Mouse (Mus musculus) midbrain, embryonic 10.5 days (tissue): ENCODE data around the gene Mtmr2. TPM values are rescaled to one million over a fixed set of nuclear protein-coding genes. Genes with fewer than 3 reads are reported as not detected.

Experiments used
- polyA plus RNA-seq: library from polyadenylated mRNA; unstranded; fragments of >200 nt; fragmentation: Nextera tagmentation; extraction: Ambion mirVana; gene quantifications from 2 replicates; pipeline ENCODE4 v1.2.1, GENCODE M21; 2016

Mtmr2 gene
- polyA plus RNA-seq, 1 experiment from 2014 or later = 78.1 TPM

Other genes starting within 250 kb of the Mtmr2 start
- 61.5 and 62.4 TPM in 2 replicates for gene Cep57, start 78.7 kb downstream of the Mtmr2 start, polyA plus RNA-seq
- 21.2 and 23.4 TPM in 2 replicates for gene Fam76b, start 79.3 kb downstream of the Mtmr2 start, polyA plus RNA-seq